ENCODE assay signal across 30 mouse cellular contexts in the genomic region with DNA sequence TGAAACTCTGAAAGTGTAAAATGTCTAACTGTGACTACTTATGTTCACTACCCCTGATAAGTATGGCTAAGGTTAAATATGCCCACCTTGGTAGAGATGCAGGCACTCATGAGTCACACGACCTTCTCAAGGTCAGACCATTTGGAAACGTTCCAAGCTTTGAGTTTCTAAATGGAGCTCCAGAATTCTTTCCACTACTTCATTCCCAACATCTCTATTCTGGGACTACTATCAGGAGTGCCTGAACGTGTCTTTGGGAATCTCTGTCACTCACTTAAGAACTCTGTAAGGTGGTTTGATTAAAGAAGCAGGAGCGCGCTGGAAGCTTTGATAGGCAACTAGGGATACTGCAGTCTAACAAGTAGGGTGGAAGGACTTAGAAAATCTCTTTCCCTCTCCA. TPM values are rescaled to one million over a fixed set of nuclear protein-coding genes. Genes with fewer than 3 reads are reported as not detected.
DNase-seq lines count a peak whose midpoint lies in the region; ATAC-seq lines count a peak whose summit lies in the region.
"Had no signal": no experiment of that assay in that cellular context is flagged by ENCODE, and none has a peak within 500 bp of the region (broad histone marks: within the 10 kb centered on the region; RNA-seq: fewer than 3 reads in every experiment).

No protein-coding gene starts in this region.

- no peak overlapping the region for H3K9ac ChIP-seq in kidney, embryonic 14.5 days (ENCODE audit: low read depth, low read length)
- H3K9ac ChIP-seq in heart, embryonic 15.5 days, result no peak overlapping the region
- H3K9ac ChIP-seq: intestine, embryonic 15.5 days; limb, embryonic 13.5 days; midbrain, embryonic 13.5 days had no signal

- intact Hi-C loops in left cerebral cortex, postnatal 14 days (cut with DNase I), result loop anchor here (10.0 kb wide), 1 partner anchor 117 kb away; no protein-coding TSS in a partner anchor

- no peak for ATAC-seq in kidney, embryonic 14.5 days (ENCODE audit: low FRiP score, low TSS enrichment)
- peak; percentile 90 for ATAC-seq in heart, embryonic 15.5 days (replicated peaks; ENCODE audit: insufficient number of reproducible peaks, insufficient read depth, low FRiP score, low read depth)
- ATAC-seq: forebrain, embryonic 16.5 days; hindbrain, embryonic 16.5 days; intestine, embryonic 15.5 days; lung, postnatal 0 days; midbrain, embryonic 13.5 days; Patski had no signal

- no peaks in the 10 kb centered on the region for H3K36me3 ChIP-seq in kidney, embryonic 14.5 days (ENCODE audit: control insufficient read depth, insufficient read depth, low read length)
- no peaks in the 10 kb centered on the region for H3K36me3 ChIP-seq in heart, embryonic 10.5 days
- H3K36me3 ChIP-seq in heart, embryonic 15.5 days, result no peaks in the 10 kb centered on the region
- H3K36me3 ChIP-seq: hindbrain, embryonic 10.5 days; intestine, embryonic 15.5 days; limb, embryonic 13.5 days; midbrain, embryonic 13.5 days had no signal

- no peaks in the 10 kb centered on the region for H3K9me3 ChIP-seq in kidney, embryonic 14.5 days (ENCODE audit: control insufficient read depth, low read length)
- no peaks in the 10 kb centered on the region for H3K9me3 ChIP-seq in heart, embryonic 10.5 days
- H3K9me3 ChIP-seq in heart, embryonic 15.5 days (replicated peaks), result no peaks in the 10 kb centered on the region
- H3K9me3 ChIP-seq: hindbrain, embryonic 10.5 days; intestine, embryonic 15.5 days; limb, embryonic 13.5 days; midbrain, embryonic 13.5 days had no signal

- no peak overlapping the region for H3K4me3 ChIP-seq in kidney, embryonic 14.5 days (ENCODE audit: low read length)
- H3K4me3 ChIP-seq in heart, embryonic 10.5 days, result no peak overlapping the region
- no peak overlapping the region for H3K4me3 ChIP-seq in heart, embryonic 15.5 days
- H3K4me3 ChIP-seq: erythroblast, embryonic 14.5 days; gastrocnemius, adult 2 months; hindbrain, embryonic 10.5 days; intestine, embryonic 15.5 days; left cerebral cortex, adult 2 months; limb, embryonic 13.5 days; midbrain, embryonic 13.5 days had no signal

- peak; percentile 4 for DNase-seq in kidney, postnatal 14 days
- DNase-seq in heart, embryonic 10.5 days (ENCODE audit: low spot score), result peak; percentile 83
- DNase-seq in heart, postnatal 4 days, result peak; percentile 67
- no peak for DNase-seq in adrenal gland, postnatal 14 days
- no peak for DNase-seq in left cerebral cortex, postnatal 14 days (ENCODE audit: low spot score in 2 of 2)
- DNase-seq in ovary, adult 18-20 months (ENCODE audit: low spot score), result no peak
- DNase-seq: adrenal gland, postnatal 25 days; cerebellum, adult 18-20 months; cerebellum, postnatal 10 days; gastrocnemius, adult 2 months; kidney, adult 2 months; lung, postnatal 4 days; retina, postnatal 1 day; right cerebral cortex, postnatal 25 days; thymus, adult 18-20 months; thymus, postnatal 25 days had no signal

- no peaks in the 10 kb centered on the region for H3K4me1 ChIP-seq in kidney, embryonic 14.5 days (ENCODE audit: control insufficient read depth, insufficient read depth, low read length)
- peaks cover 30% of the 10 kb centered on the region for H3K4me1 ChIP-seq in heart, embryonic 10.5 days
- peaks cover 28% of the 10 kb centered on the region for H3K4me1 ChIP-seq in heart, embryonic 15.5 days (replicated peaks)
- H3K4me1 ChIP-seq: hindbrain, embryonic 10.5 days; intestine, embryonic 15.5 days; limb, embryonic 13.5 days; midbrain, embryonic 13.5 days had no signal

- no peak overlapping the region for H3K4me2 ChIP-seq in kidney, embryonic 14.5 days (replicated peaks; ENCODE audit: low read depth, low read length)
- H3K4me2 ChIP-seq in heart, embryonic 15.5 days, result peak overlapping the region; percentile 21; the same call in 1 of the 2 replicates
- H3K4me2 ChIP-seq: intestine, embryonic 15.5 days; limb, embryonic 13.5 days; liver, embryonic 11.5 days; midbrain, embryonic 13.5 days had no signal

- 79% methylated on average over 5 of the region's 5 CpGs for WGBS in kidney, embryonic 14.5 days
- 25% methylated on average over 5 of the region's 5 CpGs for WGBS in heart, embryonic 10.5 days
- WGBS in heart, embryonic 15.5 days, result 27% methylated on average over 5 of the region's 5 CpGs

- no peaks in the 10 kb centered on the region for H3K27me3 ChIP-seq in kidney, embryonic 14.5 days (ENCODE audit: control insufficient read depth, insufficient read depth, low read length)
- H3K27me3 ChIP-seq in heart, embryonic 10.5 days (ENCODE audit: insufficient read depth, poor library complexity, severe bottlenecking), result no peaks in the 10 kb centered on the region
- no peaks in the 10 kb centered on the region for H3K27me3 ChIP-seq in heart, embryonic 15.5 days
- H3K27me3 ChIP-seq: intestine, embryonic 15.5 days; limb, embryonic 13.5 days; midbrain, embryonic 13.5 days; Patski had no signal

- H3K27ac ChIP-seq in kidney, embryonic 14.5 days (ENCODE audit: low read depth, low read length), result no peak overlapping the region
- peak overlapping the region; percentile 88 for H3K27ac ChIP-seq in heart, embryonic 10.5 days
- peak overlapping the region; percentile 86 for H3K27ac ChIP-seq in heart, embryonic 15.5 days
- H3K27ac ChIP-seq: gastrocnemius, adult 2 months; hindbrain, embryonic 10.5 days; intestine, embryonic 15.5 days; kidney, postnatal 0 days; left cerebral cortex, adult 2 months; limb, embryonic 13.5 days; midbrain, embryonic 13.5 days had no signal

RNA-seq across cellular contexts. Expression of gene Slc8a1, which starts 43.3 kb away (rescaled TPM):
- 11.2 and 21.0 TPM in 2 replicates for polyA plus RNA-seq in kidney, embryonic 14.5 days (2014; fragmentation: Nextera tagmentation; extraction: Ambion mirVana)
- polyA plus RNA-seq in heart, embryonic 10.5 days (2016; fragmentation: Nextera tagmentation; extraction: Ambion mirVana), result 58.1 and 107 TPM in 2 replicates
- polyA plus RNA-seq in heart, embryonic 15.5 days (2015; fragmentation: Nextera tagmentation; extraction: Ambion mirVana), result 73.3 and 83.6 TPM in 2 replicates
- total RNA-seq in heart, postnatal 4 days (2021), result 1,000 to 10,000 TPM; 1,020 to 1,023 TPM
- 10.6 and 11.2 TPM in 2 replicates for total RNA-seq in adrenal gland, postnatal 14 days (2021)
- 100 to 1,000 TPM; 245 to 255 TPM for total RNA-seq in left cerebral cortex, postnatal 14 days (2021)
- polyA plus RNA-seq: erythroblast, embryonic 14.5 days; Patski had no signal

Comparison
In these comparisons a context has a peak if more than half of its experiments do, and no peak if none do; other contexts are left out.
1. DNase-seq: peak in kidney, postnatal 14 days (single experiment), heart, embryonic 10.5 days (single experiment) and heart, postnatal 4 days (single experiment); none in adrenal gland, postnatal 14 days (single experiment), left cerebral cortex, postnatal 14 days (0 of 2) and ovary, adult 18-20 months (single experiment).
2. RNA of gene Slc8a1, which starts 43.3 kb away (total RNA-seq): 1,020 to 1,023 TPM in heart, postnatal 4 days and 245 to 255 TPM in left cerebral cortex, postnatal 14 days; 10.6 to 11.2 TPM in adrenal gland, postnatal 14 days; every median in the first group is over 10 times any median in the second.